Mouse (Mus musculus) lung, adult 18-20 months (tissue): ENCODE measurements around the gene Gigyf1.

Experiments used
- DNase-seq, 2 experiments: peaks; one replicate each; pipeline ENCODE4 v3.0.0; 2022; ENCODE audit warnings: mixed read lengths in 2 of 2

The Gigyf1 gene

GRCm38 (mm10) chr5:137514811-137515210, 3.5 kb upstream of the Gigyf1 start:
- no peak for DNase-seq

GRCm38 (mm10) chr5:137519691-137520550, 1.6 kb downstream of the Gigyf1 start:
- no peak for DNase-seq

- no peak for DNase-seq
Measured at GRCm38 (mm10) chr5:137521861-137522260, 3.5 kb downstream of the Gigyf1 start.

- no peak for DNase-seq
Measured at GRCm38 (mm10) chr5:137522711-137523110, 4.4 kb downstream of the Gigyf1 start.

- DNase-seq: no peak
Measured at GRCm38 (mm10) chr5:137523396-137524250, 5.3 kb downstream of the Gigyf1 start.

- no peak for DNase-seq
Measured at GRCm38 (mm10) chr5:137524251-137524515, 5.8 kb downstream of the Gigyf1 start.

- DNase-seq: no peak
Measured at GRCm38 (mm10) chr5:137524671-137525070, 6.3 kb downstream of the Gigyf1 start.

GRCm38 (mm10) chr5:137525511-137525910, 7.2 kb downstream of the Gigyf1 start:
- DNase-seq: no peak

- no peak for DNase-seq
Measured at GRCm38 (mm10) chr5:137526192-137526936, 8.0 kb downstream of the Gigyf1 start.

- no peak for DNase-seq
Measured at GRCm38 (mm10) chr5:137527413-137527812, 9.1 kb downstream of the Gigyf1 start.

GRCm38 (mm10) chr5:137528247-137528968, 10.1 kb downstream of the Gigyf1 start:
- DNase-seq: no peak

- DNase-seq: no peak
Measured at GRCm38 (mm10) chr5:137529221-137529995, 11.1 kb downstream of the Gigyf1 start.

- no peak for DNase-seq
Measured at GRCm38 (mm10) chr5:137530075-137530474, 11.7 kb downstream of the Gigyf1 start.

- DNase-seq: peak; percentile 74 to 76
Measured at GRCm38 (mm10) chr5:137530588-137531413, 12.5 kb downstream of the Gigyf1 start.

GRCm38 (mm10) chr5:137531414-137532130, 13.2 kb downstream of the Gigyf1 start:
- DNase-seq: peak; percentile 62 to 63

GRCm38 (mm10) chr5:137532131-137532807, 13.9 kb downstream of the Gigyf1 start:
- no peak for DNase-seq

- DNase-seq: no peak
Measured at GRCm38 (mm10) chr5:137532808-137533116, 14.4 kb downstream of the Gigyf1 start.

GRCm38 (mm10) chr5:137533117-137533827, 14.9 kb downstream of the Gigyf1 start, which contains the start of the genes Epo and Gnb2:
TSS of gene Epo (minus strand) at chr5:137533242.
TSS of gene Gnb2 (minus strand) at chr5:137533510.
- peak; percentile 98 to 100 for DNase-seq

- DNase-seq: peak; percentile 62 to 67
Measured at GRCm38 (mm10) chr5:137534762-137535161, 16.4 kb downstream of the Gigyf1 start.
